Mouse (Mus musculus): ENCODE measurements around the gene 0610010K14Rik.

- no peak for TF ChIP-seq CTCF (IDR thresholded peaks at IDR 0.05)
- TF ChIP-seq EP300 (IDR thresholded peaks at IDR 0.05), result no peak
These were observed 46.0 kb upstream of the 0610010K14Rik start for GRCm38 (mm10) chr11:70283666-70284065.

Data from lung, postnatal 0 days (tissue).